Mouse (Mus musculus) testis, adult 2 months (tissue): ENCODE measurements around the gene Col5a1. TPM values are rescaled to one million over a fixed set of nuclear protein-coding genes. Genes with fewer than 3 reads are reported as not detected.

Experiments
- H3K27ac ChIP-seq: fragments of 200-500 bp; 2 replicates; pipeline ENCODE4 v1.5.1; 2012; ENCODE audit warnings: low read depth, low read length; ENCODE audit not compliant: control insufficient read depth, insufficient read depth
- H3K27me3 ChIP-seq: fragments of 200-500 bp; 2 replicates; pipeline ENCODE4 v1.6.1; 2012; ENCODE audit warnings: mild to moderate bottlenecking, low read length, moderate library complexity; ENCODE audit not compliant: control insufficient read depth, insufficient read depth
- H3K36me3 ChIP-seq: fragments of 200-500 bp; 2 replicates; pipeline ENCODE4 v1.6.1; 2012; ENCODE audit warnings: mild to moderate bottlenecking, low read length; ENCODE audit not compliant: control insufficient read depth, insufficient read depth
- H3K4me1 ChIP-seq: fragments of 200-500 bp; 2 replicates; pipeline ENCODE4 v1.6.1; 2012; ENCODE audit warnings: low read length; ENCODE audit not compliant: control insufficient read depth, insufficient read depth
- H3K4me3 ChIP-seq: fragments of 200-500 bp; 2 replicates; pipeline ENCODE4 v1.5.1; 2012; ENCODE audit warnings: low read depth, mild to moderate bottlenecking, low read length, moderate library complexity, mixed read lengths; ENCODE audit not compliant: control insufficient read depth
- CTCF ChIP-seq: fragments of 200-500 bp; IDR thresholded peaks from 2 replicates; pipeline ENCODE4 v1.5.1; 2012; ENCODE audit warnings: low read depth, mild to moderate bottlenecking, inconsistent platforms, low read length, moderate library complexity; ENCODE audit not compliant: control insufficient read depth, insufficient read depth, insufficient replicate concordance
- POLR2A ChIP-seq: fragments of 200-500 bp; IDR thresholded peaks from 2 replicates; pipeline ENCODE4 v1.6.1; 2012; ENCODE audit warnings: low read depth, mild to moderate bottlenecking, inconsistent platforms, low read length, moderate library complexity; ENCODE audit not compliant: control insufficient read depth
- polyA plus RNA-seq: library from polyadenylated mRNA; depleted of rRNA; stranded (reverse); fragments of >200 nt; gene quantifications from 2 replicates; pipeline ENCODE4 v1.2.3, GENCODE M21; 2012

Col5a1 gene
- polyA plus RNA-seq, 1 experiment = 14.2 TPM

DNA sequence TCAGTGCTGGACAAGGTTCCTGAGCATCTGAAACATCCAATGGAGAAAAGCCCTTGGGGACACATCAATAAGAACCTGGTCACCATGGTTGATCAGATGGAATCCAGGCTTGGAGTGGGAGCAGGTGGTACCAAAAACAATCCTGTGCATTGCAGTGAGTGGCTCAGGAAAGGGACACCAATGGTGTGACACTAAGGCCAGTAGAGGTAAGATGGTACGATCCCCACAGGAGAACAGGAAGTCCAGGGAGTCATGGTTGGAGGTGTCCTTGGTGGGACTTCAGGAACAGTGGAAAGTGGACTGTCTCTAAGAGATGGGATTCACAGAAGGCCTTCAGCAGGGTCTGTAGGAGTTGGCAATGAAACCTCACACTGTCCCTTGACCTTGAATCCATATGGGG is 154.2 kb downstream of the Col5a1 start:
- H3K27ac ChIP-seq = no peak overlapping the region
- H3K27me3 ChIP-seq = no peaks in the 10 kb centered on the region
- H3K4me3 ChIP-seq = no peak overlapping the region
- H3K4me1 ChIP-seq = no peaks in the 10 kb centered on the region
- no peaks in the 10 kb centered on the region for H3K36me3 ChIP-seq
- TF ChIP-seq POLR2A (no peak), CTCF (no peak)

DNA sequence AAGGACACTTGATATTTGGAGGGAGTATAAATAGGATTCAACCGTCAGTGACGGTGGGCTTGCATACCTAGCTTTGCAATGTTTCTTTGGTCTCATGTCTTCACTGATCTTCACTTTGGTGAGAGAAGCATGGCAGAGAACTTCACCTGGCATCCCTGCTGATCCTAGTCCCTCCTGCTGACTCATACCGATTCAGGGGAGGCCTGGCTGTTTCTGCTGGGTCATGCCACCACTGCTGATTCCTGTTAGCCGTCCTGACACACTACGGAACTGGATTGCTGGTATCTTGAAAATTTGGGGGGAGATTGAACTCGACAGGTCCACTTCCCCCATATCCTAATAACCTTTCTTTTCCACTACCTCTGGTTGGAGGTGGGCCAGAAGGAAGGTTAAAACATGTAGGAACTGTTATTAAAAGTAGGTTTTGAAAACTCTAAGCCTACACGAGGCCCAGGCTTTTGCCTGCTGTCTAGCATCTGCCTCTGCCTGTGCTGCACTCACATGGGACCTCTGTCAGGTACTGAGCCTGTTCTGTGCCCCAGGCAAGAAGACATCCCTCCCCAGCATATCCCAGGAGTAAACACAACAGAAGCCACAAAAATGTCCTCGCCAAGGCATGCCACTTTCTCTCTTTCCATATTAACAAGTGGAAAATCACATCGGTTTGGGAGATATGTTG is 158.8 kb downstream of the Col5a1 start:
- H3K27ac ChIP-seq = no peak overlapping the region

DNA sequence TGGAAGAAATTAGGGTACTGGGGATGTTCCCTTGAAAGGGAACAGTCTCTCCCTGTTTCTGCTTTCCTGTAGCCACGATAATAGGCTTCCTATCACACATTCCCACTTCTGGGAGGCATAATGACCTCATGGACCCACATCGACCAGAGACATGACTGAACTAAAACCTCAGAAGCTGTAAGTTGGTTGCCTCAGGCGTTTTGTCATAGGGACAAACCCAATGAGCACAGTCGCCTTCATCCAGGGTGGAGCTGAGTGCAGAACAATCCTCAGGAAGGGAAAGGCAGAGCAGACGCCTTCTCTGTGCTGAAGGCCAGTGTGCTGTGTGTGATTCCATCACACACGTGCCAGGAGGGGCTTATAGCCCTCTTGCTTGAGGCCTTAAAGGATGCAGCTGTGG is 160.1 kb downstream of the Col5a1 start:
- no peaks in the 10 kb centered on the region for H3K4me1 ChIP-seq
- TF ChIP-seq CTCF (no peak), POLR2A (no peak)
- no peak overlapping the region for H3K27ac ChIP-seq
- H3K36me3 ChIP-seq = no peaks in the 10 kb centered on the region
- no peak overlapping the region for H3K4me3 ChIP-seq
- no peaks in the 10 kb centered on the region for H3K27me3 ChIP-seq

More for the DNA sequence above, 158.8 kb downstream of the Col5a1 start:
- no peaks in the 10 kb centered on the region for H3K36me3 ChIP-seq
- TF ChIP-seq CTCF (no peak), POLR2A (no peak)
- H3K4me1 ChIP-seq = no peaks in the 10 kb centered on the region
- H3K4me3 ChIP-seq = no peak overlapping the region
- H3K27me3 ChIP-seq = no peaks in the 10 kb centered on the region

DNA sequence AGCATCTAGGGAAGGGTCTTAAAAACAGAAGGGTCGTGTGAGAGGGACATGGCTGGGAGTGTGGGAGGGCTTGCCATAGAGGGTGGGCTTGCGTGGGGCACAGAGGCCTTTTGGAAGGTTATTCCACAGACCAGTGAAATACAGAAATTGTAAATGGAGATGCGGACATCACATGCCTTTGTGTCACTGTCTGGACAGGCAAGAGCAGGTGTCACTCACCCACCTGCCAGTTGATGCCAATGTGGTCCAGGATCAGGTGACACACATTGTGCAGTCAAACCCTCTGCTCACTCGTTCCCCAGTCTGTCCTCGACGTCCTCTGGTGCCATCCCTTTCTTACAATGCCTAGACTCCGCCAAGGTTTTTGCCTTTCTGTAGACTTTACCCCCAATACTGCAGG is 160.9 kb downstream of the Col5a1 start:
- no peak for TF ChIP-seq CTCF
- no peak for TF ChIP-seq POLR2A
- Histone ChIP-seq H3K27ac (no peak overlapping the region), H3K4me3 (no peak overlapping the region), H3K27me3 (no peaks in the 10 kb centered on the region), H3K36me3 (no peaks in the 10 kb centered on the region), H3K4me1 (no peaks in the 10 kb centered on the region)

GRCm38 (mm10) chr2:28059922-28060321 is 173.7 kb downstream of the Col5a1 start:
- Histone ChIP-seq H3K27ac (no peak overlapping the region), H3K27me3 (no peaks in the 10 kb centered on the region), H3K4me3 (no peak overlapping the region), H3K36me3 (no peaks in the 10 kb centered on the region), H3K4me1 (no peaks in the 10 kb centered on the region)
- TF ChIP-seq POLR2A (no peak), CTCF (no peak)

- Histone ChIP-seq H3K27ac (no peak overlapping the region), H3K36me3 (no peaks in the 10 kb centered on the region), H3K4me1 (no peaks in the 10 kb centered on the region), H3K27me3 (no peaks in the 10 kb centered on the region), H3K4me3 (no peak overlapping the region)
- TF ChIP-seq POLR2A (no peak), CTCF (no peak)
Measured at GRCm38 (mm10) chr2:28063711-28064338, 177.6 kb downstream of the Col5a1 start.

DNA sequence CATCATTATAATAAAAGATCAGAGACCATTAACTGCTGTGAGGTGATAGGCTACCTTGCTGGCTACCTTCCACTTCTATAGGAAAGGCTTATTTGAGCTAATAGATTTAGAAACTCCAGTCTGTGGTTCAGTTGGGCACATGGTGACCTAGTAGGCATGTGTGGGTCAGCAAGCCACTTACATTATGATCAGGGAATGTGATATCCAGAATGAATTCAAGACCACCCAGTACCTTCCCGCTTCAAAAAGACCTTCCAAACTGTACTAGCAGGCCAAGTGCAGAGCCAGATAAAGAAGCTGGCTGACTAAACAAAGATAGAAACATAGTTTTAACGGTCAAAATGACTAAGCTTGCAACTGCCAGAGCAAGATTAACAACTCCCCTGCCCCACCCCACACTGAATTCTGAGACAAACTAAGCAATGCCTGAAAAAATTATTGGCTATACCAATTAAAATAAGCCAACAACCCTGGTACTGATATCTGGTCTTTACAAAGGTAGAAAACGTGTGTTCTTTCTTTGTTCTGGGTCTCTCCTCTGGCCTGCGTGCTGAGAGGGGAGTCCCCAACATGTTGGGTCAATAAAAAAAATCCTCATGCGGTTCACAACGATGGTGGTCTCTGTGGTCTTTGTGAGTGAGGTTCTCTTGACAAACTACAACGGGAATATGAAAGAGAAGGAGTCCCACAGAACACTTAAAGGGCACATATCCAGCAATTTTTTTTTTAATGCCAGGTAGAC is 178.3 kb downstream of the Col5a1 start:
- Histone ChIP-seq H3K4me3 (no peak overlapping the region), H3K36me3 (no peaks in the 10 kb centered on the region), H3K27ac (no peak overlapping the region), H3K4me1 (no peaks in the 10 kb centered on the region), H3K27me3 (no peaks in the 10 kb centered on the region)
- TF ChIP-seq POLR2A (no peak), CTCF (no peak)
